Mouse (Mus musculus): ENCODE data around the gene Gm45233. TPM values are rescaled to one million over a fixed set of nuclear protein-coding genes. Genes with fewer than 3 reads are reported as not detected.

Gm45233 gene
- not detected for total RNA-seq (2023)

GRCm38 (mm10) chr7:43443917-43444293, at the start of gene Gm45233, which contains the start of gene Etfb:
TSS of gene Gm45233 (plus strand) at chr7:43444128.
TSS of gene Etfb (plus strand) at chr7:43444083.

GRCm38 (mm10) chr7:43408131-43408553, 35.8 kb upstream of the Gm45233 start, which contains the start of gene Siglecg:
TSS of gene Siglecg (plus strand) at chr7:43408204.

GRCm38 (mm10) chr7:43427406-43427805, 16.5 kb upstream of the Gm45233 start, which contains the start of gene Lim2:
TSS of gene Lim2 (plus strand) at chr7:43427670.

DNA sequence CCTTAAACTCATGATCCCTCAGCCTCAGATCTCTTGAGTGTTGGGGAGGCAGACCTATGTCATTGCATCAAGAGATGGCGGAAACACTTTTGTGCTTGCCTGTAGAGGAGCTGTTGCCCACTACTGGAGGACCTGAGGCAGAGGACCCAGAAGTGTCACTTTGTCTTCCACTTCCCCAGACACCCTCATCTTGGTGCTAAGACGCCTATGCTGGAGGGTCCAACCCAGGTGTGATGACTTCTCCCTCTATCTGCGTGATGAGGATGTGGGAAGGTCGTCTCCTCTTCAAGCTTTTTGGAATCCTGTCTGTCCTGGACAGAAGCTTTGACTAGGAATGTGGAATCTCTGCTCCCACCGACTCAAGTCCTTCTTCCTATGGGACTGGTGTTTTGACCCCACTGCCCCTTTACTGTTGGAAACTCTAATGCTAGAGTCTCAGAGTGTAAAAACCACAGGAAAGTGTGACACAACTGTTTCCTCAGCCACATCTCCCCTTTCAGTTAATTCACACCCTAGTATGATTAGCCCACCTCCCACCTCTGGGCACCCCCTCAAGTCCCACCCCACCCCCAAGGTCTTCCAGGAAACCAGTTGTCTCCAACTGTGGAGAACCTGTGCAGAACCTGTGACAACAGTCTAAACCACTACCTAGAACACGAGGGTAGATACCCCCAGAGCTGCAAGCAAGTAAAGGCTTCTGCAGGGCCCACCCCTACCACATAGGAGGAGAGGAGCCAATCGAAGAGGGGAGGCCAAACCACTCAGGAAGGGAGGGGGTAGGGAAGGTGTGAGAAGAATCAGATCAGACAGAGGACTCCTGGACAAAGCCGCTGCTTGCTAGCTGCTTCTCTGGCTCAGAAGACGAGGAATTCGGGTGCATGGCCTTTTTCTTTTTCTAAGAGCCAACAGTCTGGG, 7.3 kb upstream of the Gm45233 start, which contains the start of gene Nkg7:
Gene Nkg7 (plus strand): TSS at position 733 of the 915 bp plus-strand sequence.

GRCm38 (mm10) chr7:43440482-43440881, 3.4 kb upstream of the Gm45233 start, which contains the start of gene Cldnd2:
TSS of gene Cldnd2 (plus strand) at chr7:43440782.

GRCm38 (mm10) chr7:43462851-43463250, 18.9 kb downstream of the Gm45233 start, which contains the start of gene Vsig10l:
TSS of gene Vsig10l (plus strand) at chr7:43463151.

DNA sequence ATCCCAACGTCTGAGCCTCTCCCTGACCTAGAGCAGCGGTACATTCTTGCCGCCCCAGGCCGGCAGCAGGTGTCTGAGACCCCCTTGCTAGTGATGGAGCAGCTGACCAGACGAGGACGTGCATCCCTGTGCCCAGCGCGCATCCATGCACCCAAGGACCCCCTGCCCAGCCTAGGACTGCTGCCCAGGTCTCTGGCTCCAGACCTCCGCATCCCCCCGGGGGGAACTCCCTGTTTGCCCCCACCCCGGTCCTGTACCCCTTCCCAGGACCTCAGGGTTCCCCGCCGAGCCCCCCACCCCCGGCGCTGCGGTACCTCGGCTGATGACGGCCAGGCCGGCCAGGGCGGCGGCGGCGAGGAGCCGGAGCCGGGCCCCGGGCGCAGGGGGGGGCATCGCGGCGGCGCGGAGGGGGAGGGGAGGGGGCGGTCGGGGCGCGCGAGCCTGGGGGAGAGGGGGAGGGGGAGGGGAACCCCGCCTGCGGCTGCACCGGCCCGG, 45.8 kb downstream of the Gm45233 start, which contains the start of gene Iglon5:
Gene Iglon5 (minus strand): TSS at position 445 of the 495 bp plus-strand sequence.

Other genes with a start within 250 kb of the Gm45233 start
- gene Zfp715, start 130.8 kb upstream of the Gm45233 start, total RNA-seq (2023), result 27.4 TPM
- 0.31 TPM for gene Siglecf, start 92.8 kb upstream of the Gm45233 start, total RNA-seq (2023)
- 22.1 TPM for gene Siglecg, start 35.9 kb upstream of the Gm45233 start, total RNA-seq (2023)
- not detected for gene Lim2, start 16.5 kb upstream of the Gm45233 start, total RNA-seq (2023)
- gene Nkg7, start 7.1 kb upstream of the Gm45233 start, total RNA-seq (2023), result 209 TPM
- 2.4 TPM for gene Cldnd2, start 3.3 kb upstream of the Gm45233 start, total RNA-seq (2023)
- gene Etfb, start within 50 bp of the Gm45233 start, total RNA-seq (2023), result 27.5 TPM
- 0.89 TPM for gene Vsig10l, start 19.0 kb downstream of the Gm45233 start, total RNA-seq (2023)
- gene Iglon5, start 45.9 kb downstream of the Gm45233 start, total RNA-seq (2023), result not detected
- not detected for gene 4931406B18Rik, start 61.8 kb downstream of the Gm45233 start, total RNA-seq (2023)
- 1.0 TPM for gene Cd33, start 100.3 kb downstream of the Gm45233 start, total RNA-seq (2023)
- 9.1 TPM for gene Zfp658, start 118.1 kb downstream of the Gm45233 start, total RNA-seq (2023)
- 19.5 TPM for gene Zfp719, start 135.5 kb downstream of the Gm45233 start, total RNA-seq (2023)
- not detected for gene Zfp819, start 163.0 kb downstream of the Gm45233 start, total RNA-seq (2023)
- not detected for gene Ceacam18, start 190.6 kb downstream of the Gm45233 start, total RNA-seq (2023)
- 1.5 TPM for gene Siglece, start 216.0 kb downstream of the Gm45233 start, total RNA-seq (2023)
- 8.5 TPM for gene Ctu1, start 227.9 kb downstream of the Gm45233 start, total RNA-seq (2023)
- gene Klk14, start 246.3 kb downstream of the Gm45233 start, total RNA-seq (2023), result not detected